Mouse (Mus musculus) mesoderm, embryonic 11.5 days (tissue): Measurements from ENCODE around the gene Dnajb1.
"Not testable (repeated sequence)": the region's sequence is repeated elsewhere in the genome, so short reads cannot be mapped to it uniquely, and the experiment has no call there.

Experiments used
- DNase-seq: peaks from one replicate; pipeline ENCODE4 v3.0.0-alpha.2; 2012; ENCODE audit warnings: low read depth, low spot score

The Dnajb1 gene

GRCm38 (mm10) chr8:83578131-83579055 is 29.6 kb upstream of the Dnajb1 start:
- no peak for DNase-seq

GRCm38 (mm10) chr8:83579676-83580075 is 28.3 kb upstream of the Dnajb1 start:
- no peak for DNase-seq

DNA sequence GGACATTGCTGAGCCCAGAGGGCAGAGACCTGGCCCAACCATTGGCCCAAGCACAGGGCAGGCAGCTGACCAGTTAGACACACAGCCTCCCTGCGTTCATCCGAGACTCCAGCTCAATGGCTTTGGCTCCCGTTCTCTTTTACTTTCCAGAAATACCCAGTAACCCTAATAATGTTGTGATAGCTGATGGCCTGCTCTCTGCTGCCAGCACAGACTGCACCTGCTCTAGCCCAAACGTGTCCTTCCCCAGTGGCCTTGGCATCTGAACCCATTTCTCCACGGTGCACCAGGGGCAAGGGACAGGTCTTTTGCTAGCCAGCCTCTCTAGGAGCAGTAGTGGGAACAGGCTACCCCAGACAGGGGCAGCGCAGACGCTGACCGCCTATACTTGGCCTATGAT is 27.2 kb upstream of the Dnajb1 start:
- DNase-seq = no peak

- DNase-seq = no peak
These were observed 25.8 kb upstream of the Dnajb1 start for GRCm38 (mm10) chr8:83582226-83582625.

DNA sequence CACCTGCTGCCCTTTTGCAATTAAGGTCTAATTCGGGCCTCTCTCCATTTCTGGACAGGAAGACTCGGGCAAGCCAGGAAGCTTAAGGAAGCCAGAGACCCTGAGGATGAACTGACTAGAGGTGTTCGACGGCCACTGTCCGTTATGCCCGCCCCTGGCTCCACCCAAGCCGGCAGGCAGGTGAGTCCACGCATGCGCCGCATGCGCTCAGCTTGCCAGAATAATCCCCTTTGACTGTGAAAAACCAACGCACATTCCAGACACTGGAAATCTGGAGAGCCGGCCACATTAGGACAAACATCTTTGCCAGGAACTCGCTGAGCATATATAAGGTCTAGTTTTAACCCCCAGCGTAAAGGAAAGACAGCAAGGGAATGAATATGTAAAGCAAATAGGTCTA is 24.8 kb upstream of the Dnajb1 start:
- DNase-seq = no peak

DNA sequence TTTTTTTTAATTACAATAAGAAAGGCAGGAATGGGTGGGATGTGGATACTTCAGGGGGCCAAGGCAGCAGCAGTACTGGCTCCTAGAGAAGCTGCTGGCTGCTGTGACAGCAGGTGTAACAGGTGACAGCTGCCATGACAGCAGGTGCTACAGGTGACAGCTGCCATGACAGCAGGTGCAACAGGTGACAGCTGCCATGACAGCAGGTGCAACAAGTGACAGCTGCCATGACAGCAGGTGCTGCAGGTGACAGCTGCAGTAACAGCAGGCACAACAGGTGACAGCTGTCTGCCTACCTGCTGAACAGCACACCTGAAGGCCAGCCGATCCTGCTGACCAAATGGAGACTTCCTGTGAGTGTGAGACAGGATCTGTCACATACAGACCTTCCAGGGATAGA is 23.2 kb upstream of the Dnajb1 start:
- DNase-seq = no peak

- no peak for DNase-seq
These were observed 22.7 kb upstream of the Dnajb1 start for GRCm38 (mm10) chr8:83585333-83585732.

DNA sequence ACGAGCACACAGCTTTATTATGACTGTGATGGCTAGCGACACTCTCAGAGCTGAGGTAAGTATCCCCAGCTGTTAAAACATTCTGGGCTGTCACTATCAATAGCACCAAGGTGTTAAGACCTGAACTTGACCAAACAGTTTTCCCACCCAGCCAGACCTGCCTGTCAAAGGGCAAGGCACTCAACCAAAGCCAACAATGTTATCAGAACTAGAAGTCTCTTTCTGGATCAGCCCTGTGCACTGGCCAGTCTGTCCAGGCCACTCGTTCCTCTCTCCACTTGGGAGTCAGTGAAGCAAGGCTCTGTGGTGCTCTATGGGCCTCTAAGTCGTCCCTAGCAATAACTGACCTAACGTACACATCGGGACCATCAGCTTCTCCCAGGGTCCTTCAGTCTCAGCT is 20.3 kb upstream of the Dnajb1 start:
- no peak for DNase-seq

GRCm38 (mm10) chr8:83588886-83589285 is 19.1 kb upstream of the Dnajb1 start:
- DNase-seq = no peak

DNA sequence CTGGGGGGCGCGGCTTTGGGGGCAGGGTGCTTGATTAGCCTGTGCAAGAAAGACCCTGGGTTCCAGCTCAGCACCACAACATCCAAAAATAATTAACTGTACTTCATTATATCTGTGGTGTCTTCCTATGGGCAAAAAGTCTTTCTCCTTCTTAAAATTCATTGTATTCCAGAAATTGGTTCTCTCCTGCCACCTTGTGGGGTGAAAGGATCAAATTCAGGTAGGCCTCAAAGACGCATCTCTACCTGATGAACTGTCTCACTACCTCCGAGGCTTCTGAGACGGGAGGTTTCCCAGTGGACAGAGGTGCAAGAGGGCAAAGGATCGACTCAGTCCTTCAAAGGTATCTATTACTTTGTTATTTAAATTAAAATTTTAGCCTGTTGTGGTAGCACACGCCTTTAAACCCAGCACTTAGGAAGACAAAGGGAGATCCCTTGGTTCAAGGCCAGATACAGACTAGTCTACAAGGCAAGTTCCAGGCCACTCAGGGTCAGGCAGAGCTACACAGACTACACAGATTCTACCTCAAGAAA is 17.4 kb upstream of the Dnajb1 start:
- no peak for DNase-seq

DNA sequence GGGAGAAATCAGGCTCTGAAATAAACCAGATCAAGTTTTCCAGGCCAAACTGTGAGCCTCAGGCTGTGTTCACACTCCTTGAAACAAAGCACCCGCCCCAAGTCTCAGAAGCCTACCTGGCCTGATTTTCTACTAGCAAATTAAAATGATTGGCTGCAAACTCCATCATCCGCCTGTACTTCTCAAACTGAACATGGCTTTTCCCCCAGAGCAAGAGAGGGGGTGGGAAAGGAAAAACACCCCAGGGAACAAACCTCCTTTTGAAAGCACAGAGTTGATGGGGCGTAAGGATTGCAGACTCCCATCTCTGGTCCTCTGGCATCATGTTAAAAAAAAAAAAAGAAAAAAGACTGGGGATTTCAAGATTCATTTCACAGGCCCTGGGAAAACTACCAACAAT is 15.3 kb upstream of the Dnajb1 start:
- DNase-seq = no peak

DNA sequence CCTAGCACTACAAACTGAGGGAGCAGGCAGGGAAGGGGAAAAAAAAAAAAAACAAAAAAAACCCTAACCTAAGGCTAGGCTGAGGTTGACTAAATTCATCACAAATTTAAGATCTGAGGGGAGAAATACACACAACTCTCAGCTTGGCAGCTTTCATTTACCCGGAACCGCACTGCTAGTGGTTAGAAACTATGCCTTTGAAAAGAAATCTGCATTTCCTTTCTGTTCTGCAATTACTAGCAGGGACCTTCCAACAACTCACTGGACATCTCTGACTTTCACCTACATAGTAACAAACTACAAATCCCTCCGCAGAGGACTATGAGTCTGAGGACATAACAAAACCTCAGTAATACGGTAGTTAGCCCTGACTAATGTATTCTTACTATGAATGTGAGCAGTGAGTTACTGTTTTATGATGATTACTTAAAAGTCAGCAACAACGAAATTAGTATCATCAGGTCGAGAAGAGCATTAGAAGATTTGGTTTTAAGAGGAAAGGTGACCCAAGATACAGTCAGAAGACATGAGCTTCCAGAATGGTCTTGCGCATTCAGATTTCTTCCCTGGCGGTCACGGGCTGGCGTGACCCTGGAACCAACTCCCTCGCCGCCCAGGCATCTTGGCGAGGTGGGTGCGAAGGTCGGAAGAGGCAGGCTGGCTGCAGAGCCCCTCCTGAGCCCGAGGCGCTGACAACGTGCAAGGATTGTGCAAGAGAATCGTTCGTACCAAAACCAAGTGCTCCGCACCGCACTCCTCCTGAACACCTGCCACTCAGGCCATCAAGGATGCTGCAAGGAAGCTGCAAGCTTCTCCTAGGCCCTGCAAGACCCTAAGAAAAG is 14.4 kb upstream of the Dnajb1 start:
- no peak for DNase-seq

DNA sequence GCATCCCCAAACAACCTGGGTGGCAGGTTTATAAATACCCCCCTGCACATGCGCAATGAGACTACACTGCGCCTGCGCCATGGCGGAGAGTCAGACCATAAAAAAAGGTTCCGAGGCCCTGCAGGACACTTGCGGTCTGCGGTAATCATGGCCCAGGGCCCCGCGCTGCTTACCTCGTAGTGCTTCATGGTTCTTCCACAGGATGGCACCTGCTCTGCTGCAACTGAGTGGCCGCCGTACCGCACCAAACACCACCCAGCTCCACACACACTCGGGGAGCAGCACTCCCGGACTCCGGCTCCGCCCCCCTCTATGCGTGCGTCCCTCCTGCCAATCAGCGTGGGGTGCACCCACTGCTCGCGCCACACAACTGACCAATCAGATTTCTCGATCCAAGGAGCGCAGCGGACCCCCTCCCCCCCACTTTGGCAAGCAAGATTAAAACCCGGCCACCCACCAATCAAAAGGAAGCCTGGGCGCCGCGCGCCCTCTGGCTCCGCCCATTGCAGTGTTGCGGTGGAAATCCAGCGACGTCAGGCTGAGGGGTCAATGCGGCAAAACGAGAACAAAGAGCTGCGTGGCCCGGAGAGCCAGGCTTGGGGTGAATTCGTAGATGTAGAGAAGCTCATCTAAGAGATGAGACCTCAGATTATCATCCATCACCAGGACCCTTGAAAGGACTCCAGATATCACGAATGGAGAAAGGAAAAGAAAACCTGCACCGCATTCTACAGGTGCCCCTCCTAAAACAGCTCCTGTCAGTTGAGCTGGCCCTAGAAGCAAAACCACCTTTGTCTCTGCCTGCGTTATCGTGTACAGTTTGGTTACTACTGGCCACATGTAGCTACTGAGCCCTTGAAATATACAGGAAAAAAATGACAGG is 13.6 kb upstream of the Dnajb1 start:
- DNase-seq = peak; percentile 99

DNA sequence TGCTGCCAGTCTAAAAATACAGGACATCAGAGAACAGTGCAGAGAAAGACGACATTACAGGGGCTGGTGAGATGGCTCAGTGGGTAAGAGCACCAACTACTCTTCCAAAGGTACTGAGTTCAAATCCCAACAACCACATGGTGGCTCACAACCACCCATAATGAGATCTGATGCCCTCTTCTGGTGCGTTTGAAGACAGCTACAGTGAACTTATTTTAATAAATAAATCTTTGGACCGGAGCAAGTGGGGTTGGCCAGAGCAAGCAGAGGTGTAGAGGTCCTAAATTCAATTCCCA is 13.0 kb upstream of the Dnajb1 start:
- DNase-seq = not testable (repeated sequence)

DNA sequence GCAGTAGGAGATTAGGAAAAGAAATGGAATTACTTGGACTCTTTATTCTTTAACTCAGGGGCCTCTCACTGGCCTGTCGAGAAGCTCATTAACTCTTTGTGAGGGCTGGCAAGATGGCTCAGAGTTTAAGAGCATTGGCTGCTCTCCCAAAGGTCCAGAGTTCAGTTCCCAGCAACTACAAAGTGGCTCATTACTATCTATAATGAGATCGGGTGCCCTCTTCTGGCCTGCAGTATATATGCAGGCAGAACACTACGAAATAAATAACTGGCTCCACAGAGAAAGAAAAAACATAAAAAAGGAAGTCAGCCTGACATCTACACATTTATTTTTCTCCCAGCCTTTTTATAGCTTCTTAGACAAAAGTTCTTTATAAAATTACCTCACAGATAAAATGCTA is 11.6 kb upstream of the Dnajb1 start:
- no peak for DNase-seq

GRCm38 (mm10) chr8:83598146-83598545 is 9.8 kb upstream of the Dnajb1 start:
- DNase-seq = no peak

DNA sequence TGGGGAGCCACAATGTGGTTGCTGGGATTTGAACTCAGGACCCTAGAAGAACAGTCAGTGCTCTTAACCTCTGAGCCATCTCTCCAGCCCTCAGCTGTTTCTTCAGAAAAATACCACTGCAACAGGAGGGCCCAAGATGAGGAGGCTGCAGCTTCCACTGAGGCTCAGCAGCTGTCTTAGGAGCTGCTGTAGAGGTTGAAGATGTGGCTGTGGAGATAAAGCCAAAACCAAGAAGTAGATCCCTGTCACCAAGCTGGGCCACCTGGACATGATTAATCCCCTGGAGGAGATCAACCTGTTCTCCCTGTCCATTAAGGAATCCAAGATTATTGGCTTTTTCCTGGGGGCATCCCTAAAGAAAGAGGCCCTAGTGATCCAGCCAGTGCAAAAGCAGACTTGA is 8.2 kb upstream of the Dnajb1 start:
- DNase-seq = no peak

GRCm38 (mm10) chr8:83602650-83603029 is 5.4 kb upstream of the Dnajb1 start:
- no peak for DNase-seq

DNA sequence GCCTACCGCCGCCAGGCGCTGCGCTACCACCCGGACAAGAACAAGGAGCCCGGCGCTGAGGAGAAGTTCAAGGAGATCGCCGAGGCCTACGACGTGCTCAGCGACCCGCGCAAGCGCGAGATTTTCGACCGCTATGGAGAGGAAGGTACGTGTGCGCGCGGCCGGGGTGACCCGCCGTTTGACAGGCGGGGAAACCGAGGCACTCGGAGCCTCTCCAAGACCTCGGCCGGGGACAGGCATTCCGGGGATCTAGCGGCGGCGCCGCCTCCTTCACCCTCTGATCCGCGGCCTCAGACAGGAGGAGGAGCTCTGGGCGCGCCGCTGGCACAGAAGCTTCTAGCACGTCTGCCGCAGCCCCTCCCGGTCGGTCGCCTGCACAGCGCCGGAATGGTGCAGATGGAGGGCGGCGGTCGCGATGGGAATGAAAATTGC is 421 bp downstream of the Dnajb1 start:
- peak; percentile 76 for DNase-seq

GRCm38 (mm10) chr8:83609086-83609485 is 1.1 kb downstream of the Dnajb1 start:
- DNase-seq = no peak

GRCm38 (mm10) chr8:83609547-83610180 is 1.7 kb downstream of the Dnajb1 start:
- no peak for DNase-seq
